Mouse (Mus musculus) cerebellum, postnatal 10 days (tissue): ENCODE measurements at regions not wholly inside any gene's neighbourhood (a gene's known extent, or its start where the extent isn't known, plus 50 kb on each side); places are given as distances from the start of the nearest gene placed in this dataset.
A peak's percentile ranks its signal among the peaks of the same experiment; 100 is the strongest.

Experiments used
- DNase-seq, 2 experiments: peaks; one replicate each; pipeline ENCODE4 v3.0.0; 2021; ENCODE audit warnings: mixed read lengths in 2 of 2

- no peak for DNase-seq
Observed at GRCm38 (mm10) chr3:33902431-33902830, 58.3 kb upstream of the Ccdc39 start.

DNA sequence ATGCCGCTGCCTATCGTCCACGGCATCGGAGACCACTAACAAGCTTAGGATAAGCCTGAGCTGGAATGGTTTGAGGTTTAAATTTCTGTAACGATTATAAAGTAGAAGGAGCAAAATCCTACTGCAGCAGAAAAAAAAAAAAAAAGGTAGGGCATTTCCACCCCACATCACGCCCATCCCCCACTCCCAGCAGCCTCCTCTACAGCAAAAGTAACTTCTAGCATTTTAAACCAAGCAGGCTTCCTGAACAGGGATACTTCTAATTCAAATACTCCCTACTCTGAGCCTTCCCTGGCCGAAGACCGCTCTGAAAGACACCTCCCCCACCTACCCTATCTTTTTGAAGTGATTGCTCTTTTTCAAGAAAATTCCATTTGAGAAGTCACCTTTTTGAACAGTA lies 59.2 kb upstream of the Ccdc39 start:
- DNase-seq = peak in 1 of 2 experiments; percentile 11

GRCm38 (mm10) chr3:33903816-33904215 lies 59.7 kb upstream of the Ccdc39 start:
- no peak for DNase-seq

- DNase-seq = peak in 1 of 2 experiments; percentile 4
Observed at GRCm38 (mm10) chr3:33904854-33905678, 61.0 kb upstream of the Ccdc39 start.

DNA sequence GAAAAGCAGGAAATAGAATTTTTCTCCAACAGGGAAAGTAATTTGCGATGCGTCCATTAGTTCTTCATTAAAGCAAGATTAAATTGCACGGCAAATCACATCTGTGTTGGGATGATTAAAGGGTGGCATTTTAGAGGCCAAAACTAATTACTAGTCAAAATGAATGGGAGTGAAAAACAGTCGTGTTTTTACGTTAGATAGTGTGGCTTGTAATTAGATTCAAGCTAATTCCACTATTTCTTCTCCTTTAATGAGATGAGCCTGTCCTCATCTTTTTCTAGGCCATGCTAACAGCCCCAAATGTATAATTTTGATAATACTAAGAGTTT lies 61.5 kb upstream of the Ccdc39 start:
- no peak for DNase-seq

GRCm38 (mm10) chr3:33907061-33907460 lies 63.0 kb upstream of the Ccdc39 start:
- DNase-seq = no peak

DNA sequence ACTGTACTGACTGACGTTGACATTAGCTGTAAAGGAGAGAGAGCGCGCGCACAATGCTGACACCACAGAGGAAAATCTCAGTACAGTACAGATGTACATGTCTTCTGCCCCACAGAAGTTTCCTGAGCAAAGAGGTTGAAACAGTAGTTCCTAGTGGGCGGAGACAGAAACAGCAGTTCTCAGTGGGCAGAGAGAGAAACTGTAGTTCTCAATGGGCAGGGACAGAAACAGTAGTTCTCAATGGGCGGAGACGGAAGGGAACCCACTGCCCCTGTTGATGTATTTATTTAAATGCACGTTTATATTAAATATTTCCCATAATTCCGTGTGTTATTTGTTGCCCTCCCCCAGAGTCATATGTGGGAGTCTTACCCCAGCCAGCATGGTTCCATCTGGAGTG lies 67.4 kb upstream of the Ccdc39 start:
- DNase-seq = no peak

- no peak for DNase-seq
Observed at GRCm38 (mm10) chr3:33913470-33913869, 69.4 kb upstream of the Ccdc39 start.

GRCm38 (mm10) chr3:33914386-33914785 lies 70.3 kb upstream of the Ccdc39 start:
- DNase-seq = no peak

DNA sequence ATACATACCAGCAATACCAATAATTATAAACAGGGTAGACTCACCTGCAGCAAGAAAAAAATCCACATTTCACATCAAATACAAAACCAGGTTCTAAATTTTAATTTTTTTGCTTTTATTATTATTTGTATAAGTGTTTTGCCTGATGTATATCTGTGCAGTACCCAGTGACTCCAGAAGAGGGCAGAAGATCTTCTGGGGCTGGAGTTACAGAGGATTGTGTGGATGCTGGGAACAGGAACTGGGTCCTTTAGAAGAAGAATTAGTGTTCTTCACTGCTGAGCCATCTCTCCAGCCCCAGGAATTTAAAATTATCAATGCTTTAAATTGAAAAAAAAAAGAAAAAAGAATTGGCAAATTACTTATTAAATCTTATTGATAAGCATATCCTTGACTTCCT lies 71.7 kb upstream of the Ccdc39 start:
- no peak for DNase-seq

DNA sequence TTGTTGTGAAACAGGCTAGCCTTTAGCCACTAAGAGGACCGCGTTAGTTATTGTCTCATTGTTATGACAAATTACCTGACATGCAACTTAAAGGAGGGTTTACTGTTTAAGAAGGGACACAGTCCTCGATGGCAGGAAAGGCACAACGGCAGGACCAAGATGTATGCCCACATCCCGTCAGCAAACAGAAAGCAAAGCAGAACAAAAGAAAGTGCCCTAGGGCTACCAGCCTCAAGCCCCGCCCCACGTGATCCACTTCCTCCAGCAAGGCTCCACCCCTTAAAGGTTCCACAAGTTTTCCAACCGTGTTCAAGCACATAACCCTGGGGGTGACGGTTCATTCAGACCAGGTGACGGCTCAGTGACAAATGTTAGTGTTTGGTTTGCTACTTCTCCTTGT lies 72.2 kb upstream of the Ccdc39 start:
- DNase-seq = no peak

GRCm38 (mm10) chr3:33916818-33917217 lies 72.7 kb upstream of the Ccdc39 start:
- DNase-seq = no peak

DNA sequence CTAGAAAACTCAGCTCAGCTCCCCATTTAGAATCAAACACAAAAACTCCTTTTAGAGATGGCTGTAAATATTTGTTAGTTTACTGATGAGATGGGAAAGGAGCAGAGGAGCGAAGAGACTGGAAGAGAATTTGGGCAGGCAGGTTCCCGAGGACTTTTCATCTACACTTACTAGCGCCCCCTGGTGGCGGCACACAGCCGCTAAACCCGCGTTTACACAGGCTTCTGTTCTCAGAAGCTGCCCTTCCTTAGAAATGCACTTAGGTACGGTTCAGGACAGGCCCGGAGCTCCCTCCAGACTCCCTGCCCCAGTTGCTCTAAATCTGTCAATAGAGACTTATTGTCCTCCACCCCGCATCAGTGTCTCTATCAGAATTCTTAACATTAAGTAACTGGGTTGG lies 74.7 kb upstream of the Ccdc39 start:
- peak; percentile 93 to 95 for DNase-seq

- DNase-seq = no peak
Observed at GRCm38 (mm10) chr3:33925072-33925471, 81.0 kb upstream of the Ccdc39 start.

DNA sequence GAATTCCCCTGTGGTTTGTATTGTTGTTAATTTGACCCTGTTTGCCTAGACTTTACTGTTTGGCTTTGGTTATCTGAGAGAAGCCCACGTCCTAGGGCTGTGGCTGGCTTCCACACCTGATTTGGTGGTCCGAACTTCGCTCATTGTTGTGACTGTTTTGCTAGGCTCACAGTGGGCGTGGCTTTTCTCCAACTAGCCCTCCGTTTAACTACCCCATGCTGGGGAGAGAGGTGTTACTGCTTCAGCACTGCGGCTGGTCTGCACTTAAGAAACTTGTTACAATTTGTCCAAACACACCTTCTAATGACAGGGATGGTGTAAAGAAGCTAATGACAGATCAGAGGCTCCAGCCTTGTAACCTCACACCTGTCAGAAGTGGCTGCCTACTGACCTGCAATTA lies 64.7 kb upstream of the Fxr1 start:
- peak in 1 of 2 experiments; percentile 3 for DNase-seq

DNA sequence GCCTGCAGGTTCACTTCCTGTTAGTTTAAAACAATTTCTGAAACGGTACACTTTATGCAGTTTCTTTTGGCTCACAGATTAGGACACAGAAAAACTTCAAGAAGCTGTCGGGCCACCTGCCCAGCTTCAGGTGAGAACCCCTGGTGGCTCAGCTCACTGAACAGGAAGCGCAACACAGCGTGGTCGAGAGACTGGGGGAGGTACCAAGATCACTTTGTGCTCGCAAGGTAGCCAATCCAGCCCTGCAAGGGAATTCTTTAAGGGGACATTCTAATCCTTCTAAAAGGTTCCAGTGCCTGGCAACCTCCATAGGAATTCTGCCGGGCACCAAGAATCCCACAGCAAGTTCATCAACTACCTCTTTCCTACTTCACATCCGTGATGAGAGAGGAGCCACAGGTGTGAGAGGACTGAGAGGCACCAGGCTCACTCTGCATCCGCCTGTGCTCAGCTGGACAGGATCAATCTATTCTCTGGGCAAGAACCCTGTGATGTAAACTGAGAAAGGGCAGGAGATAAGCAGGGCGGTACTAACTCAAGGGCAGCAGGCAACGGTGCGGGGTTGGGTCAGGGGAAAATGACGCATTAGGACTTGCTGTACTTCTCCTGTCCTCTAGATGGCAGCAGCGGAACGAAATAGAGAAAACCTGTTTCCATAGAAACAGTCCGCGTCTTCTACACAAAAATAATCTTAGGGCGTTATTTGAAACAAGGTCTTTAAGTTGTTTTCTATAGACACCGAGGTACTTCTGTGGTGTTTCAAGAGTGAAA lies 63.7 kb upstream of the Fxr1 start:
- DNase-seq = peak; percentile 81 to 85

GRCm38 (mm10) chr3:33956625-33957023 lies 63.1 kb upstream of the Fxr1 start:
- DNase-seq = no peak

- no peak for DNase-seq
Observed at GRCm38 (mm10) chr3:33957676-33958075, 62.1 kb upstream of the Fxr1 start.

- no peak for DNase-seq
Observed at GRCm38 (mm10) chr3:33958216-33958615, 61.5 kb upstream of the Fxr1 start.

GRCm38 (mm10) chr3:33960211-33960610 lies 59.5 kb upstream of the Fxr1 start:
- no peak for DNase-seq

DNA sequence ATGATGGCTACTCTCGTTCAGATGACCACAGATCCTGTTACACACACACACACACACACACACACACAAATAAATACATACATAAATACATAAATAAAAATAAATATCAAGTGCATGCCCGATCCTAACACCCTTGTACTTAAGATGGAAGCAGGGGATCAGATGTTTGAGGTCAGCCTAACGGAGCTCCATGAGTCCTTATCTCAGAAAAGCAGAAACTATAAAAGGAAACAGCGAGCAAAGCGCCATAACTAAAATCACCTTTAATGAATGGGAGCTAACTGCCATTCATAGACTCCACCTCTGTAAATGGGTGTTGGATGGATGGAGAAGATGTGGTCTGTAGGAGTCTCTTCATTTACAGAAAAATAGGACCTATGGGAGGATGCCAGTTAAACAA lies 56.8 kb upstream of the Fxr1 start:
- no peak for DNase-seq

- no peak for DNase-seq
Observed at GRCm38 (mm10) chr3:33967184-33967583, 52.6 kb upstream of the Fxr1 start.
